14 mouse cellular contexts compared by ENCODE assay signal in the genomic region with DNA sequence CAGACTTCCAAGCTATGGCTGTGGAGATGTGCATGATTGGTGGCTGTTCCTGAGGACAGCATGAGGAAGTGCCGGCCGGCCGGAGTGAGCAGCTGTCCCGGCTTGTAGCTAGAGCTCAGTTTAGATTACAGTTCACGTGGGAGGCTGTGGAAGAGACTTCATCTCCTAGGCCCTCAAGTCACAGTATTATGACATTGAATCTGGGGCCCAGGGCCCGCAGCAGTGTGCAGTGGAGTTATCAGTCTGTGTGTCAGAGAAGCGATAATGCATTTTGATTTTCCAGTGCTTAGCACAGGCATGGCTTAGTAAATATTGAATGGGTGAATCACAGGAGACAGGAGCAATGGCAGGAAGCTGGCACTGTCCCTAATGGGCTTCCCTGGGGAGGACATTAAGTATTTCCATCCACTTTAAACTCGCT. TPM values are rescaled to one million over a fixed set of nuclear protein-coding genes. Genes with fewer than 3 reads are reported as not detected.
DNase-seq lines count a peak whose midpoint lies in the region; ATAC-seq lines count a peak whose summit lies in the region.
"Had no signal": no experiment of that assay in that cellular context is flagged by ENCODE, and none has a peak within 500 bp of the region (broad histone marks: within the 10 kb centered on the region; RNA-seq: fewer than 3 reads in every experiment).

No protein-coding gene starts in this region.

- H3K4me1 ChIP-seq in liver, embryonic 13.5 days (replicated peaks), result peaks cover 12% of the 10 kb centered on the region
- H3K4me1 ChIP-seq in stomach, embryonic 16.5 days (ENCODE audit: control insufficient read depth, insufficient read depth, low read length), result peaks cover 10% of the 10 kb centered on the region
- H3K4me1 ChIP-seq: midbrain, embryonic 13.5 days had no signal

- WGBS in liver, embryonic 13.5 days (ENCODE audit: insufficient replicate concordance), result 50% methylated on average over 8 of the region's 8 CpGs
- 46% methylated on average over 8 of the region's 8 CpGs for WGBS in stomach, embryonic 16.5 days

- peak; percentile 68 for DNase-seq in adrenal gland, adult 2 months
- no peak for DNase-seq in adrenal gland, adult 18-20 months (ENCODE audit: low spot score in 2 of 2)
- peak; percentile 38 to 42 for DNase-seq in heart, postnatal 10 days
- no peak for DNase-seq in heart, postnatal 25 days (ENCODE audit: low spot score)
- no peak for DNase-seq in liver, embryonic 13.5 days
- no peak for DNase-seq in liver
- DNase-seq in right cerebral cortex, postnatal 10 days (ENCODE audit: low spot score in 2 of 2), result no peak

- H3K36me3 ChIP-seq in liver, embryonic 13.5 days, result peaks cover 47% of the 10 kb centered on the region
- peaks cover 33% of the 10 kb centered on the region for H3K36me3 ChIP-seq in stomach, embryonic 16.5 days (ENCODE audit: control insufficient read depth, insufficient read depth, low read length)

- intact Hi-C loops in heart, postnatal 10 days (cut with DNase I), result no loop called here
- intact Hi-C loops in heart, postnatal 25 days (cut with DNase I), result loop anchor here (5.0 kb wide), 2 partner anchors 47 to 182 kb away; a partner anchor contains a TSS

- peak overlapping the region; percentile 26; the same call in 1 of the 2 replicates for H3K9ac ChIP-seq in liver, embryonic 13.5 days
- H3K9ac ChIP-seq in stomach, embryonic 16.5 days (ENCODE audit: low read length), result peak overlapping the region; percentile 26; the same call in 1 of the 2 replicates
- H3K9ac ChIP-seq: embryonic facial prominence, embryonic 15.5 days; midbrain, embryonic 13.5 days had no signal

- H3K9me3 ChIP-seq in liver, embryonic 13.5 days (replicated peaks), result no peaks in the 10 kb centered on the region
- H3K9me3 ChIP-seq in stomach, embryonic 16.5 days (replicated peaks; ENCODE audit: control insufficient read depth, low read length), result 0 out of 2 replicates have a peak, but pooled peaks cover 6% of the 10 kb centered on the region
- H3K9me3 ChIP-seq: embryonic facial prominence, embryonic 15.5 days; G1E; midbrain, embryonic 13.5 days had no signal

- H3K4me3 ChIP-seq in liver, embryonic 13.5 days (replicated peaks), result no peak overlapping the region
- H3K4me3 ChIP-seq in stomach, embryonic 16.5 days (replicated peaks; ENCODE audit: low read length), result no peak overlapping the region
- H3K4me3 ChIP-seq: embryonic facial prominence, embryonic 15.5 days; midbrain, embryonic 13.5 days had no signal

- ATAC-seq in liver, embryonic 13.5 days (ENCODE audit: low read depth), result peak; percentile 47
- ATAC-seq in stomach, embryonic 16.5 days (ENCODE audit: insufficient read depth, low FRiP score), result no peak
- ATAC-seq: forebrain, embryonic 16.5 days; midbrain, embryonic 13.5 days had no signal

- peaks cover 26% of the 10 kb centered on the region for H3K27me3 ChIP-seq in liver, embryonic 13.5 days
- H3K27me3 ChIP-seq in stomach, embryonic 16.5 days (ENCODE audit: control insufficient read depth, insufficient read depth, low read length), result no peaks in the 10 kb centered on the region
- H3K27me3 ChIP-seq: embryonic facial prominence, embryonic 15.5 days had no signal

- 0 out of 2 replicates have a peak overlapping the region, but pooled peaks have one; percentile 13 for H3K27ac ChIP-seq in liver, embryonic 13.5 days
- H3K27ac ChIP-seq in stomach, embryonic 16.5 days (ENCODE audit: low read length), result peak overlapping the region; percentile 23
- H3K27ac ChIP-seq: embryonic facial prominence, embryonic 15.5 days; midbrain, embryonic 13.5 days had no signal

- no peak overlapping the region for H3K4me2 ChIP-seq in liver, embryonic 13.5 days
- H3K4me2 ChIP-seq in stomach, embryonic 16.5 days (ENCODE audit: low read depth, low read length), result no peak overlapping the region
- H3K4me2 ChIP-seq: embryonic facial prominence, embryonic 15.5 days; heart, embryonic 11.5 days; midbrain, embryonic 13.5 days had no signal

RNA-seq across cellular contexts. Expression of a gene that starts 6.5 kb away (rescaled TPM):
- 100 to 1,000 TPM in 1 of 2 experiments, 10 to 100 TPM in 1; 43.3 to 120 TPM for total RNA-seq in adrenal gland, adult 2 months (2021)
- 21.1 and 34.6 TPM in 2 replicates for polyA plus RNA-seq in adrenal gland, adult 2 months (2012; rRNA removed)
- 10 to 100 TPM; 33.4 to 61.7 TPM for total RNA-seq in adrenal gland, adult 18-20 months (2021)
- total RNA-seq in heart, postnatal 10 days (2021), result 10 to 100 TPM; 55.5 to 57.3 TPM
- 10 to 100 TPM; 25.2 to 40.7 TPM for total RNA-seq in heart, postnatal 25 days (2021)
- 28.8 and 31.9 TPM in 2 replicates for polyA plus RNA-seq in liver, embryonic 13.5 days (2015; fragmentation: Nextera tagmentation; extraction: Ambion mirVana)
- polyA plus RNA-seq in stomach, embryonic 16.5 days (2015; fragmentation: Nextera tagmentation; extraction: Ambion mirVana), result 1,306 and 1,388 TPM in 2 replicates
- polyA plus RNA-seq: G1E had no signal

RNA-seq across cellular contexts. Expression of a gene that starts 23.3 kb away (rescaled TPM):
- total RNA-seq in adrenal gland, adult 2 months (2021), result under 1 TPM; 0.17 to 0.28 TPM
- polyA plus RNA-seq in adrenal gland, adult 2 months (2012; rRNA removed), result 0.57 and 1.4 TPM in 2 replicates
- under 1 TPM; 0.56 to 0.61 TPM for total RNA-seq in adrenal gland, adult 18-20 months (2021)
- total RNA-seq in heart, postnatal 10 days (2021), result under 1 TPM; 0.30 to 0.79 TPM
- under 1 TPM; 0.31 to 0.34 TPM for total RNA-seq in heart, postnatal 25 days (2021)
- 0.85 and 1.0 TPM in 2 replicates for polyA plus RNA-seq in liver, embryonic 13.5 days (2015; fragmentation: Nextera tagmentation; extraction: Ambion mirVana)
- 22.3 and 22.9 TPM in 2 replicates for polyA plus RNA-seq in stomach, embryonic 16.5 days (2015; fragmentation: Nextera tagmentation; extraction: Ambion mirVana)
- total RNA-seq: neutrophil, adult 5-6 weeks had no signal
- polyA plus RNA-seq: G1E had no signal

RNA-seq across cellular contexts. Expression of a gene that starts 30.6 kb away (rescaled TPM):
- total RNA-seq in adrenal gland, adult 2 months (2021), result 1 to 10 TPM; 1.0 to 2.1 TPM
- polyA plus RNA-seq in adrenal gland, adult 2 months (2012; rRNA removed), result 4.8 and 6.6 TPM in 2 replicates
- total RNA-seq in adrenal gland, adult 18-20 months (2021), result 1 to 10 TPM; 1.1 to 1.9 TPM
- total RNA-seq in heart, postnatal 10 days (2021), result 1 to 10 TPM; 4.0 to 5.2 TPM
- under 1 TPM; 0.39 to 0.61 TPM for total RNA-seq in heart, postnatal 25 days (2021)
- polyA plus RNA-seq in liver, embryonic 13.5 days (2015; fragmentation: Nextera tagmentation; extraction: Ambion mirVana), result 29.4 and 35.8 TPM in 2 replicates
- polyA plus RNA-seq in stomach, embryonic 16.5 days (2015; fragmentation: Nextera tagmentation; extraction: Ambion mirVana), result 45.0 and 46.1 TPM in 2 replicates

RNA-seq across cellular contexts. Expression of a gene that starts 32.0 kb away (rescaled TPM):
- total RNA-seq in adrenal gland, adult 2 months (2021), result 100 to 1,000 TPM; 123 to 178 TPM
- polyA plus RNA-seq in adrenal gland, adult 2 months (2012; rRNA removed), result 178 and 207 TPM in 2 replicates
- total RNA-seq in adrenal gland, adult 18-20 months (2021), result 100 to 1,000 TPM in 1 of 2 experiments, 10 to 100 TPM in 1; 95.8 to 144 TPM
- total RNA-seq in heart, postnatal 10 days (2021), result 10 to 100 TPM; 57.2 to 61.8 TPM
- 10 to 100 TPM; 45.8 to 48.3 TPM for total RNA-seq in heart, postnatal 25 days (2021)
- polyA plus RNA-seq in liver, embryonic 13.5 days (2015; fragmentation: Nextera tagmentation; extraction: Ambion mirVana), result 20.6 and 21.9 TPM in 2 replicates
- polyA plus RNA-seq in stomach, embryonic 16.5 days (2015; fragmentation: Nextera tagmentation; extraction: Ambion mirVana), result 71.4 and 84.7 TPM in 2 replicates

RNA-seq across cellular contexts. Expression of a gene that starts 32.4 kb away (rescaled TPM):
- 100 to 1,000 TPM; 167 to 207 TPM for total RNA-seq in adrenal gland, adult 2 months (2021)
- polyA plus RNA-seq in adrenal gland, adult 2 months (2012; rRNA removed), result 132 and 174 TPM in 2 replicates
- total RNA-seq in adrenal gland, adult 18-20 months (2021), result 100 to 1,000 TPM; 167 to 208 TPM
- 100 to 1,000 TPM; 147 to 167 TPM for total RNA-seq in heart, postnatal 10 days (2021)
- total RNA-seq in heart, postnatal 25 days (2021), result 100 to 1,000 TPM; 115 to 124 TPM
- polyA plus RNA-seq in liver, embryonic 13.5 days (2015; fragmentation: Nextera tagmentation; extraction: Ambion mirVana), result 38.6 and 42.4 TPM in 2 replicates
- 62.6 and 64.8 TPM in 2 replicates for polyA plus RNA-seq in stomach, embryonic 16.5 days (2015; fragmentation: Nextera tagmentation; extraction: Ambion mirVana)

Comparison
In these comparisons a context has a peak if more than half of its experiments do, and no peak if none do; other contexts are left out.
1. DNase-seq: peak in adrenal gland, adult 2 months (single experiment) and heart, postnatal 10 days (2 of 2); none in adrenal gland, adult 18-20 months (0 of 2), heart, postnatal 25 days (single experiment), liver, embryonic 13.5 days (single experiment), liver (single experiment) and right cerebral cortex, postnatal 10 days (0 of 2).